Mouse (Mus musculus) embryonic facial prominence, embryonic 14.5 days (tissue): ENCODE results near the gene Cstl1. TPM values are rescaled to one million over a fixed set of nuclear protein-coding genes. Genes with fewer than 3 reads are reported as not detected.

Experiments used
- ATAC-seq: fragments of 200-750 bp; cut with Nextera tagmentation; 2 replicates; pipeline ENCODE4 v1.8.0; 2017; ENCODE audit warnings: low read depth, moderate number of reproducible peaks, moderate TSS enrichment
- DNase-seq: peaks from one replicate; pipeline ENCODE4 v3.0.0-alpha.2; 2015; ENCODE audit warnings: low spot score
- H3K27ac ChIP-seq: fragments of 300-500 bp; sonication (generic); replicated peaks from 2 replicates; pipeline ENCODE4 v1.5.1; 2014; ENCODE audit warnings: low read depth, mild to moderate bottlenecking, low read length, moderate library complexity
- H3K27me3 ChIP-seq: fragments of 300-500 bp; sonication (generic); replicated peaks from 2 replicates; pipeline ENCODE4 v1.6.1; 2014; ENCODE audit warnings: low read length; ENCODE audit not compliant: control insufficient read depth, insufficient read depth
- H3K36me3 ChIP-seq: fragments of 300-500 bp; sonication (generic); 2 replicates; pipeline ENCODE4 v1.6.1; 2014; ENCODE audit warnings: low read length, mixed read lengths; ENCODE audit not compliant: control insufficient read depth, insufficient read depth
- H3K4me1 ChIP-seq: fragments of 300-500 bp; sonication (generic); 2 replicates; pipeline ENCODE4 v1.6.1; 2014; ENCODE audit warnings: antibody characterized with exemption, low read length; ENCODE audit not compliant: control insufficient read depth, insufficient read depth
- H3K4me2 ChIP-seq: fragments of 300-500 bp; sonication (generic); 2 replicates; pipeline ENCODE4 v1.6.1; 2014; ENCODE audit warnings: low read depth, mild to moderate bottlenecking, low read length, moderate library complexity, mixed read lengths
- H3K4me3 ChIP-seq: fragments of 300-500 bp; sonication (generic); 2 replicates; pipeline ENCODE4 v1.5.1; 2014; ENCODE audit warnings: low read depth, mild to moderate bottlenecking, low read length
- H3K9ac ChIP-seq: fragments of 300-500 bp; sonication (generic); 2 replicates; pipeline ENCODE4 v1.6.1; 2014; ENCODE audit warnings: low read depth, mild to moderate bottlenecking, low read length, moderate library complexity, mixed read lengths
- H3K9me3 ChIP-seq: fragments of 300-500 bp; sonication (generic); 2 replicates; pipeline ENCODE4 v1.6.1; 2016; ENCODE audit warnings: low read length; ENCODE audit not compliant: control insufficient read depth
- WGBS: fragments of 180-500 bp; shearing (Covaris S2); extraction: QIAGEN DNeasy Blood & Tissue Kit; methylation state at CpG from one replicate; pipeline ENCODE4 v1.1.7; 2014; 5-methylcytosine and 5-hydroxymethylcytosine counted together
- polyA plus RNA-seq: library from polyadenylated mRNA; unstranded; fragments of >200 nt; fragmentation: Nextera tagmentation; extraction: Ambion mirVana; gene quantifications from 2 replicates; pipeline ENCODE4 v1.2.1, GENCODE M21; 2014

Cstl1 gene
- not detected in 2 replicates for polyA plus RNA-seq

DNA sequence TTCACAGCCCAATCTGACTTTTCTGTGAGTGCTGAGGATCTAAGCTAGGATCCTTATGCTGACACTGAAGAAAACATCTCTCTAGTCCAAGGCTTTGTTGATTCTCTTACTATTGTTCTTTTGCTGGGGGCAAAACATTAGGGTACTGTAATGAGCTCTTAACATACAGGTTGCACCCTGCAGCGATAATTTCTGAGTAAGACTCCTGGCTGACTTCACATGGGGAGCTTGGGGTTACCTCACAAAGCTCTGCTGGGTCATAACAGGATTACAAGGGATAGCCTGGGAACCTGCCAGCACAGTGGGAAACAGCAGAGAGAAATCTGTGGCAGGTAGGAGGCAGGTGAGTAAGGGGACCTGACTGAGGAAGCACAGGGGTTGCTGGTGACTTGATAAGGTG lies at the start of gene Cstl1:
Gene Cstl1, plus strand, starts transcription at position 301 of the 400 bp plus-strand sequence.
- Histone ChIP-seq H3K27ac (no peak within 1 kb of the TSS), H3K36me3 (no peaks in the 10 kb centered on the region), H3K27me3 (no peaks in the 10 kb centered on the region), H3K9me3 (no peaks in the 10 kb centered on the region), H3K4me3 (no peak within 1 kb of the TSS), H3K4me1 (no peaks in the 10 kb centered on the region), H3K4me2 (no peak within 1 kb of the TSS), H3K9ac (no peak within 1 kb of the TSS)
- DNase-seq (no peak), ATAC-seq (no peak)
- 75% methylated on average over 1 of the region's 1 CpGs for WGBS

DNA sequence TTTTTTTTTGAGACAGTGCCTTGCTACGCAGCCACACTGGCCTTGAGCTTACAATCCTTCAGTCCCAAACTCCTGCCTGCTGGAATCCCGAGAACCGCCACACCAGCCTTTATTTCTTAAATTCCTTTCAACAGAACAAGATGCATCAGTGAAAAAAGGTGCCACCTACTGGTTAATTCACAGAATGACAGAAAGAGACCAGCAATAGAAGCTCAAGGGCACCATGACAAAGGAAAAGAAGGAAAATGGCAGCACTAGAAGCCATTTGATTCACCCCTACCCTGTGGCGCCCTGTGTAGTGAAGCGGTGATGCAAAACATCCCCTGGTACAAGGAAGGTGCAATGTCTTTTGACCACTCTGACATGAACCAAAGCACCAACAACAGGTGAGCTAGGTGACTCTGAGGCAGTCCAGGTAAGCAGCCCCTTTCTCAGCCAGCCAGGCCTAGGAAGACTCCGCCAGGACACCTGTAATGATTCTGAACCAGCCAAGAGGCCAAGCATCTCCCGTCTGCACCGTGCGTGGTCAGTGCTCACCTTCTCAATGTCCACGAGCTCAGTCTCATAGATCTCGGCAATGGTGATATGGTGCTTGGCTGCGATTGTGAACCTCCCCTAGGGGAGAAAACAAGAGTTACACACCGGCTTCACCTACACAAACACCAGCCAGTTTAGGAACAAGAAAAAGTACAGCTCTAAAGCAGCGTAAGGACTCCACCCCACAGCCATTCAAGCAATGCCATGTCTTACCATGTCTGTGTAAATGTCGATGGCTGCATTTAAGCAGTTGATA lies 43.6 kb upstream of the Cstl1 start:
- H3K27ac ChIP-seq, result no peak overlapping the region
- H3K4me2 ChIP-seq, result no peak overlapping the region
- ATAC-seq (no peak), DNase-seq (peak; percentile 50)
- 80% methylated on average over 15 of the region's 15 CpGs for WGBS
- no peak overlapping the region for H3K4me3 ChIP-seq
- no peaks in the 10 kb centered on the region for H3K27me3 ChIP-seq
- H3K9ac ChIP-seq, result no peak overlapping the region
- no peaks in the 10 kb centered on the region for H3K9me3 ChIP-seq
- H3K36me3 ChIP-seq, result peaks cover 31% of the 10 kb centered on the region
- H3K4me1 ChIP-seq, result no peaks in the 10 kb centered on the region

DNA sequence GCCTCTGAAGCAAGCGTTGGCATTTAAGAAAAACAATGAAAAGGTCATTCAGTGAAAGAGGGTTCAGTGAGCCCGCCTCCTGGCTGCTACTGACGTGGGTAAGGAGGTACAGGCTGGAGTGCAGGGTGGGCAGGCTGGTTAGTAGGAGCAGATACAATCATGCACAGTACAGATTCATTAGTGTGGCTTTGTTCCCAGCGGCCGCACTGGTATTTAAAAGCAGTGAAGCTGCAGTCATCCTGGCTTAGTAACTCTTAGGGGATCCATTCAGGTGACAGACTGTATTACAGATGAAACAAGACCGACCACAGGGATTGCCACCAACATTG lies 43.0 kb upstream of the Cstl1 start:
- H3K9ac ChIP-seq, result no peak overlapping the region
- H3K4me1 ChIP-seq, result no peaks in the 10 kb centered on the region
- WGBS, result 80% methylated on average over 6 of the region's 6 CpGs
- no peaks in the 10 kb centered on the region for H3K9me3 ChIP-seq
- ATAC-seq (no peak), DNase-seq (no peak)
- H3K27ac ChIP-seq, result no peak overlapping the region
- no peak overlapping the region for H3K4me3 ChIP-seq
- peaks cover 31% of the 10 kb centered on the region for H3K36me3 ChIP-seq
- H3K27me3 ChIP-seq, result no peaks in the 10 kb centered on the region
- H3K4me2 ChIP-seq, result no peak overlapping the region

DNA sequence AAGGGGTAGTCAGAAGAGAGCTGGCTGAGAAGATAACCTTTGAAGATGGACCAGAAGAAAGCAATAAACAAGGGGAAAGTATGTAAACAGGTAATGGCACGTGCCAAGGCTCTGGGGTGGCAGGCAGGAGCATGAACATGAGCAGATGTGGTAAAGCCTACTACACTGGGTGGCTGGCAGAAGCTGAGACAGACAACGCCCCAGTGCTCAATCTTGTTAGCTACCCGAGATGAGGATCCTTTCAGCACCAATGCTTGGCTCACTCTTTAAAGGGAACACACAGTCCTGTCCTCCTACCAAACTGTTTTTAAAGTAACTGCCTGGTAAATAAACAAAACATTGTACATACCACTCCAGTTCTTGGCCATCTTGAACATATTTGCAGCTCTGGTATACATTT lies 37.8 kb upstream of the Cstl1 start:
- H3K9ac ChIP-seq, result no peak overlapping the region
- no peak overlapping the region for H3K4me2 ChIP-seq
- H3K4me1 ChIP-seq, result no peaks in the 10 kb centered on the region
- no peak overlapping the region for H3K4me3 ChIP-seq
- DNase-seq, result no peak
- no peaks in the 10 kb centered on the region for H3K9me3 ChIP-seq
- no peak for ATAC-seq
- peaks cover 17% of the 10 kb centered on the region; the same call in 1 of the 2 replicates for H3K36me3 ChIP-seq
- no peak overlapping the region for H3K27ac ChIP-seq
- 65% methylated on average over 3 of the region's 3 CpGs for WGBS
- no peaks in the 10 kb centered on the region for H3K27me3 ChIP-seq

DNA sequence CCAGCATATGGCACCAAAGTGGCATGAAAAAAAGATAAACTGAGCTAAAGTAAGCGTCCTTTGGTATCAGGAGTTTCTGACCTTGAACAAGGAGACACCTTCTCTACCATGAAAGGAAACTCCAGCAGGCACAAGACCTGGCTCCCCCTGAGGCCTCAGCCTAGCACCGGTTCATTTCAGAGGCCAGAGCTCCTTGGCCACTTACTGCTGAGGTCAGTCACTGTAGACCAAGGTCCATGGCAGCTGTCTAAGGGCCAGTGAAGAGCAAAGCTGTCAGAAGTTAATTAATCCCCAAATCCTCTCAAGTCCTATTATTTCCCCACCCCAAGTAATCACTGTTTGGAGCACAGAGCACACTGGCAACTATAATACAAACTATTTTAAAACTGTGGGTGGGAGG lies 33.1 kb upstream of the Cstl1 start:
- DNase-seq, result no peak
- Histone ChIP-seq H3K27ac (no peak overlapping the region), H3K27me3 (no peaks in the 10 kb centered on the region), H3K36me3 (no peaks in the 10 kb centered on the region), H3K4me1 (no peaks in the 10 kb centered on the region), H3K9me3 (no peaks in the 10 kb centered on the region), H3K4me2 (no peak overlapping the region), H3K9ac (no peak overlapping the region), H3K4me3 (no peak overlapping the region)
- WGBS, result 67% methylated on average over 2 of the region's 2 CpGs
- no peak for ATAC-seq

DNA sequence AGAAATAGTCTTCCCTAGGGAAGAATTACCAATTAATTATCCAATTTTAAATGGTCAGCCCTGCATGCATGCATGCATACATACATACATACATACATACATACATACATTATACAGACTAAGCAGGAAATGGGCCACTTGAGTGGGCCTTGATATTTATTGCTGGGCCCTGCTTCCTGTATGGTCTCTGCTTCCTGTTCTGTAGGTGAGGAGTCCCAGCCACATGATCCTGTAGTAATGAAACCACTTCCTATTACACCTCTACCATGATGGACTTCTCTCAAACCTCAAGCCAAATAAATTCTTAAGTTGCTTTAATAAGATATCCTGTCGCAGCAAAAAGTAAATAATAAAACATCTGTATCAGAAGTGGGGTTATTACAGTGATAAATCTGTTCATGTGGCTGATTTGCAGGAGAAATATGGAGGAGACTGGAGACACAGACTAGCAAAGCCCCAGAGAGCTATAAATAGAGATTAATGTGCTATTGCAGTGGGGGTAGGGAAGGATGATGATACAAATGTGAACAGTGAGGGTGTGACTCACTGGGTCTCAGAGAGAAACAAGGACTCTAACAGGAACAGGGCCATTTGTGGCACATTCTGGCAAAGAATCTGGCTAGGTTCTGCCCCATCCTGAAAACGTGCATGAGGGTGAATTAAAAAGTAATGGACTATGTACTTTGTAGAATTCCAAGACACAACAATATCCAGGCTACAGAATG lies 30.7 kb upstream of the Cstl1 start:
- H3K36me3 ChIP-seq, result no peaks in the 10 kb centered on the region
- WGBS, result 82% methylated on average over 2 of the region's 2 CpGs
- H3K4me2 ChIP-seq, result no peak overlapping the region
- no peaks in the 10 kb centered on the region for H3K9me3 ChIP-seq
- no peaks in the 10 kb centered on the region for H3K27me3 ChIP-seq
- no peaks in the 10 kb centered on the region for H3K4me1 ChIP-seq
- H3K4me3 ChIP-seq, result no peak overlapping the region
- no peak for DNase-seq
- no peak overlapping the region for H3K27ac ChIP-seq
- no peak overlapping the region for H3K9ac ChIP-seq
- ATAC-seq, result no peak

DNA sequence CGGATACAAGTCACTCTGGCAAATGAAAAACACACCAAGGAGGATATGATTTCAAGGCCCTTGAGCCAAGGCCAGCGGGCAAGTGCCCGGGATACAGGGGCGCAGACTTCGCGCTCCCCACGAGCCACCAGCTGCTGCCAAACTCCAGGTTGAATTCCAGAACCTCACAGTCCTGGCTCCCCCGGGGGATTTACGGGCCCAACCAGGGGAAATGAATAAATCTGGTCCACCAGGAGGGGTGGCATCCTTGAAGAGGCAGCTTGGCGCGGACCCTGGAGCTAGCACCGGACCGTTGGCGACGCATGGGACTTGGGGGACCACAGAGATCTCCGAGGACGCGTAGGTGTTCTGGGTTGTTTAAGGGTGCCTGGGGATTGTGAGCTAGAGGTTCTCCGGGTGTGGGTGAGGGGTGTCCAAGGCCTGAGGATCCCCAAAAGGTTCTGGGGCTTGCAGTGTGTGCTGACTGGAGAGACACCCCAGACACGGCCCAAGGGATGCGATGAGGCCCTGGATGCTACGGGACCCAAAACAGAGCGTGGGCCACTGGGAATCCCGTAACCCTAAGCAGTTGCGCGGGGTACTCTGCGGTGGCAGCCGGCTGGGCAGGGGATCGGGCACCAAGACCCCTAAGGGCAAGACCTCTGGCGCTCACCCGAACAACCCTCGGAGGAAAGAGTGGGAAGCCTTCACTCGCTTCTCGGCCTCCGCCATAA lies 18.4 kb upstream of the Cstl1 start:
- H3K27ac ChIP-seq, result peak overlapping the region; percentile 46; the same call in 1 of the 2 replicates

DNA sequence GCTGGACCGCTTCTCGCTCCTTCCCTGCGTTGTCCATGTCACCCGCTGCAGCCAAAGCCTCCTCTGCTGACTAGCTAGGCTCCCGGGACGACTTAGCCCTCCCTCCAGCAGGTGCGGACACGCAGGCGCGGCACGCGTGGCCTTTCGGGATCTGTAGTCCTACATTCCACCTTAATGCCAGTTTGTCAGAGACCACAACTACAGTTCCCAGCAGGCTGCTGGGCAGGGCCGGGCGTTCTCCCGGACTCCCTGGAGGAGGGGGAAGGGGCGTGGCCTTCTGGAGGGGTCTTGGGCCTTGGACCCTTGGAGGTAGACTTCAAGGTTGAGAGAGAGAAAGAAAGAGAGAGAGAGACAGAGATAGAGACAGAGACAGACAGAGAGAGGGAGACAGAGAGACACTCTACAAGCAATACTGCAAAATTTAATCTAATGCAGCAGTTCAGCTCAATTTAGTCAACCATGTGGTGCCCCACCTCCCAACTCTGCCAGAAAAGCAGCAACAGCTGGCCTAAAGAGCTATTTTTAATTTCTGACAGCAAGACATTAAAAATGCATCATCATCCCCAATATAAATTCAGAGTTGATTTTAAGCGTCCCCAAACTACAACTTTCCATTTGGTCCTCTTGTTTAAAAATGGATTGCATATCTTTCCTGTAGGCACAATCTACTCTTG lies 17.7 kb upstream of the Cstl1 start, which contains the start of gene Napb:
Gene Napb, minus strand, starts transcription at position 141 of the 674 bp plus-strand sequence.
- Histone ChIP-seq H3K27ac (peak within 1 kb of the TSS; percentile 46; the same call in 1 of the 2 replicates), H3K4me2 (peak within 1 kb of the TSS; percentile 76), H3K9me3 (0 out of 2 replicates have a peak, but pooled peaks cover 4% of the 10 kb centered on the region), H3K36me3 (no peaks in the 10 kb centered on the region), H3K4me3 (peak within 1 kb of the TSS; percentile 77), H3K27me3 (no peaks in the 10 kb centered on the region), H3K9ac (peak within 1 kb of the TSS; percentile 79), H3K4me1 (peaks cover 3% of the 10 kb centered on the region; the same call in 1 of the 2 replicates)
- DNase-seq, result peak; percentile 98
- peak; percentile 100 for ATAC-seq
- WGBS, result 5% methylated on average over 18 of the region's 18 CpGs

More for the DNA sequence above, 18.4 kb upstream of the Cstl1 start:
- H3K4me1 ChIP-seq, result peaks cover 3% of the 10 kb centered on the region; the same call in 1 of the 2 replicates
- H3K36me3 ChIP-seq, result no peaks in the 10 kb centered on the region
- peak overlapping the region; percentile 79 for H3K9ac ChIP-seq
- peak; percentile 66 for ATAC-seq
- under 1% methylated on average over 33 of the region's 35 CpGs for WGBS
- H3K27me3 ChIP-seq, result no peaks in the 10 kb centered on the region
- H3K4me2 ChIP-seq, result peak overlapping the region; percentile 76
- H3K9me3 ChIP-seq, result 0 out of 2 replicates have a peak, but pooled peaks cover 4% of the 10 kb centered on the region
- peak; percentile 26 for DNase-seq
- H3K4me3 ChIP-seq, result peak overlapping the region; percentile 77
